Mouse (Mus musculus) lung, postnatal 14 days (tissue): Measurements from ENCODE around the gene D8Ertd738e.

Source experiments
- DNase-seq: peaks from one replicate; pipeline ENCODE4 v3.0.0; 2021

D8Ertd738e gene

GRCm38 (mm10) chr8:84235746-84236409 is 13.6 kb downstream of the D8Ertd738e start:
- no peak for DNase-seq

- no peak for DNase-seq
Measured at GRCm38 (mm10) chr8:84233055-84233454, 16.5 kb downstream of the D8Ertd738e start.

GRCm38 (mm10) chr8:84230735-84231134 is 18.8 kb downstream of the D8Ertd738e start:
- no peak for DNase-seq

- no peak for DNase-seq
Measured at GRCm38 (mm10) chr8:84223322-84224029, 26.0 kb downstream of the D8Ertd738e start.

GRCm38 (mm10) chr8:84222566-84223165 is 26.9 kb downstream of the D8Ertd738e start:
- DNase-seq, result no peak

GRCm38 (mm10) chr8:84220105-84220504 is 29.4 kb downstream of the D8Ertd738e start:
- no peak for DNase-seq

GRCm38 (mm10) chr8:84218143-84218542 is 31.4 kb downstream of the D8Ertd738e start:
- no peak for DNase-seq

GRCm38 (mm10) chr8:84217206-84217605 is 32.3 kb downstream of the D8Ertd738e start:
- no peak for DNase-seq

GRCm38 (mm10) chr8:84213277-84213676 is 36.2 kb downstream of the D8Ertd738e start:
- DNase-seq, result no peak

- DNase-seq, result no peak
Measured at GRCm38 (mm10) chr8:84211881-84212563, 37.5 kb downstream of the D8Ertd738e start.

GRCm38 (mm10) chr8:84211202-84211601 is 38.3 kb downstream of the D8Ertd738e start:
- DNase-seq, result no peak

GRCm38 (mm10) chr8:84210167-84210791 is 39.2 kb downstream of the D8Ertd738e start:
- DNase-seq, result peak; percentile 89

- no peak for DNase-seq
Measured at GRCm38 (mm10) chr8:84208381-84209380, 40.8 kb downstream of the D8Ertd738e start.

GRCm38 (mm10) chr8:84207811-84208210 is 41.7 kb downstream of the D8Ertd738e start:
- DNase-seq, result peak; percentile 73

GRCm38 (mm10) chr8:84206666-84207065 is 42.9 kb downstream of the D8Ertd738e start:
- no peak for DNase-seq

- no peak for DNase-seq
Measured at GRCm38 (mm10) chr8:84205073-84205472, 44.4 kb downstream of the D8Ertd738e start.

- DNase-seq, result peak; percentile 76
Measured at GRCm38 (mm10) chr8:84203975-84204772, 45.3 kb downstream of the D8Ertd738e start.

- DNase-seq, result peak; percentile 88
Measured at GRCm38 (mm10) chr8:84202938-84203917, 46.3 kb downstream of the D8Ertd738e start.

- peak; percentile 76 for DNase-seq
Measured at GRCm38 (mm10) chr8:84202466-84202865, 47.1 kb downstream of the D8Ertd738e start.
